Mouse (Mus musculus) spleen, adult 2 months (tissue): Measurements from ENCODE around the gene Gpc6. TPM values are rescaled to one million over a fixed set of nuclear protein-coding genes. Genes with fewer than 3 reads are reported as not detected.

Experiments used
- DNase-seq, 2 experiments: peaks; one replicate each; pipeline versions ENCODE4 v3.0.0 to v3.0.0-alpha.2; 2012 to 2021; ENCODE audit warnings: low spot score in 2 of 2, low read depth in 1 of 2
- H3K27ac ChIP-seq: fragments of 200-500 bp; 2 replicates; pipeline ENCODE4 v1.5.1; 2012; ENCODE audit warnings: low read length, inconsistent platforms; ENCODE audit not compliant: insufficient read depth
- H3K27me3 ChIP-seq: fragments of 200-500 bp; 2 replicates; pipeline ENCODE4 v1.6.1; 2012; ENCODE audit warnings: mild to moderate bottlenecking, moderate library complexity, low read length, inconsistent platforms; ENCODE audit not compliant: control insufficient read depth, insufficient read depth
- H3K36me3 ChIP-seq: fragments of 200-500 bp; 2 replicates; pipeline ENCODE4 v1.6.1; 2012; ENCODE audit warnings: mild to moderate bottlenecking, low read length, inconsistent platforms; ENCODE audit not compliant: control insufficient read depth, insufficient read depth
- H3K4me1 ChIP-seq: fragments of 200-500 bp; 2 replicates; pipeline ENCODE4 v1.6.1; 2011; ENCODE audit warnings: inconsistent platforms; ENCODE audit not compliant: control insufficient read depth, insufficient read depth, insufficient read length
- H3K4me3 ChIP-seq: fragments of 200-500 bp; 2 replicates; pipeline ENCODE4 v1.5.1; 2011; ENCODE audit warnings: mild to moderate bottlenecking, inconsistent platforms; ENCODE audit not compliant: insufficient read depth, insufficient read length; ENCODE audit errors: extremely low read depth
- CTCF ChIP-seq: fragments of 200-500 bp; IDR thresholded peaks from 2 replicates; pipeline ENCODE4 v1.5.1; 2011; ENCODE audit warnings: mild to moderate bottlenecking, inconsistent platforms; ENCODE audit not compliant: insufficient read depth, insufficient read length, insufficient replicate concordance; ENCODE audit errors: extremely low read depth
- POLR2A ChIP-seq: fragments of 200-500 bp; IDR thresholded peaks from 2 replicates; pipeline ENCODE4 v1.6.1; 2011; ENCODE audit warnings: low read depth, low read length, inconsistent platforms
- WGBS: fragments of 180-500 bp; shearing (Covaris S2); methylation state at CpG from one replicate; pipeline ENCODE4 v1.1.7; 2018; 5-methylcytosine and 5-hydroxymethylcytosine counted together
- polyA plus RNA-seq: library from polyadenylated mRNA; depleted of rRNA; stranded (reverse); fragments of >200 nt; gene quantifications from 2 replicates; pipeline ENCODE4 v1.2.3, GENCODE M21; 2012

Gpc6 gene
- polyA plus RNA-seq, 1 experiment, result 0.67 TPM

DNA sequence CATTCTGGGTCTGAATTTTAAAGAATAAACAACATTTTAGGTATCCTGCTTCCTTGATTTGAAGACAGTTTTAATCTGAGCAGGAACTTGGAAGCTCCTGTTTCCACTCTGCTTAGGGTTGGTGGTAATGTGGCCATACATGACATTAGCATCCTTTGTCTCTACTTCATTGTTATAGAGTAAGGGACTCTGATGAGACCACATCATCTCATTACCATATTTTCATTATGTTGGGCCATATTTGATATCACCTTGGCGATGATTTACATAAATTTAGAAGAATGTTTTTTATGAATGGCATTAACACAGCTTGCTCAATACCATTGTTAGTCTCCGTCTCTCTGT is 436.8 kb downstream of the Gpc6 start:
- H3K27ac ChIP-seq, result no peak overlapping the region
- DNase-seq, result no peak
- H3K4me1 ChIP-seq, result no peaks in the 10 kb centered on the region
- H3K4me3 ChIP-seq, result no peak overlapping the region
- 88% methylated on average over 2 of the region's 2 CpGs for WGBS
- no peaks in the 10 kb centered on the region for H3K27me3 ChIP-seq
- TF ChIP-seq POLR2A (no peak), CTCF (no peak)
- H3K36me3 ChIP-seq, result no peaks in the 10 kb centered on the region

DNA sequence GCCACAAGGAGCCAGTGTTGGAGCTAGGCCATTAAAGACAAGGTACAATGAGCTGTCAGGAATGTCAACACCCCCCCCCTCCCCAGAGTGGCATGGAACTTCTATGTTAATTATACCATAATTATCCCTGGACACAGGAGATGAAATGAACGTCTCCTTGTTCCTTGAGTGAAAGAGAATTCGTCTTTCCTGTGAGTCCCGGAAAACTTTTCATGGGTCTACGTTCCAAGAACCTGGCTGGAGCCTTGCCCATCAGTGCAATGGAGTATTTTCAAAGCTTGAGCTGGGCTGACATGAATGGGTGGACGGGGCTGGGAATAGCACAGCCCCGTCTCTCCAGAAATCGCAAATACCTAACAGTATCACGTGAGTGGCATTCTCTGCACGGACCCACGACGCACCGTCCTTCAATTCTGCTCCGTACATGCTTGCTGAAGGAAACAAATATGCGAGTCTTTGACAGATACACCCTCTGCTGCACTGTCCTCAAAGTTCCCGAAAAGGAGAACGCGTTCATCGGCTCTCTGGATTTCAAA is 444.3 kb downstream of the Gpc6 start:
- Histone ChIP-seq H3K4me3 (no peak overlapping the region), H3K36me3 (no peaks in the 10 kb centered on the region), H3K27me3 (no peaks in the 10 kb centered on the region; the same call in 1 of the 2 replicates), H3K4me1 (no peaks in the 10 kb centered on the region), H3K27ac (no peak overlapping the region)
- 90% methylated on average over 18 of the region's 18 CpGs for WGBS
- DNase-seq, result no peak
- TF ChIP-seq POLR2A (no peak), CTCF (no peak)

GRCm38 (mm10) chr14:117376822-117377376 is 451.8 kb downstream of the Gpc6 start:
- H3K27me3 ChIP-seq, result no peaks in the 10 kb centered on the region
- no peaks in the 10 kb centered on the region for H3K36me3 ChIP-seq
- no peak for DNase-seq
- 81% methylated on average over 4 of the region's 4 CpGs for WGBS
- H3K4me3 ChIP-seq, result no peak overlapping the region
- TF ChIP-seq POLR2A, result no peak
- TF ChIP-seq CTCF, result no peak
- no peak overlapping the region for H3K27ac ChIP-seq
- H3K4me1 ChIP-seq, result no peaks in the 10 kb centered on the region

DNA sequence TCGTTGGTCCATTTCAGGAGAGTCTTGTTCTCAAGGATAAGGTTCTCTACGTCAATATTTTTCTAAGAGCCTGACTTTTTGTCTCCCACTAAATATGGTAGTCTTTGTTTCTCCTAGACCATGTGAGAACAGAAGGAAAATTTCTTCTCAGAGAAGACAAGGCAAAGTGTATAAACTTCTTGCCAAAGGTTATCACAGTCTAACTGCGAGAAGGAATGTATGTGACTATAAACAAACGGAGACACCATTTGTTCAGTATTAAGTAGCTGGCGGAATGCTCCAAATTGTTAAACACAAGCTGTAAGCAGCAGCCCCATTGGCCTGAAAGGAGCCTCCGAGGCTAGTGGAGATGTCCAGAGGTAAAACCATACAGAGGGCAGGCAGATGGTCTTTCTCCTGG is 454.9 kb downstream of the Gpc6 start:
- DNase-seq, result no peak
- TF ChIP-seq POLR2A (no peak), CTCF (no peak)
- whole genome bisulfite sequencing, result 78% methylated on average over 6 of the region's 6 CpGs

DNA sequence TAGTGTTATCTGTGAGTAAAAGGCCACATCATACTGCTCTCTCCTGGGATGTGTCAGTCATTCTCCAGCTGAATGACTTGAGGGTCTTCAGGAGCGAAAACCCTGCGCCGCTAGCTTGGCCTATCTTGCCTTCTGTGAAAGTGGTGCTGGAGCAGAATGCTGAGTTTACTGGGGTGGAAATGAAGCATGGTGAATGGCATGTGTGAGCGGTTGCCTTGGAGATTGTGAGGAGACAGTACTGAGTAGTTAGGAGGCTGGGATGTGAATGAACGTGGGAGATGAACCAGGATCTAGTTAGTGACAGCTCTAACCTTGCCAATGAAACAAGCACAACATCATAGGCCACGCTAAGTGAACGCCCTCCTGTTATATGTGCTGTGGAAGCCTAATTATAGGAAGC is 458.1 kb downstream of the Gpc6 start:
- WGBS, result 93% methylated on average over 7 of the region's 7 CpGs
- no peak overlapping the region for H3K4me3 ChIP-seq
- TF ChIP-seq POLR2A (no peak), CTCF (no peak)
- H3K36me3 ChIP-seq, result no peaks in the 10 kb centered on the region
- no peaks in the 10 kb centered on the region for H3K4me1 ChIP-seq
- H3K27ac ChIP-seq, result no peak overlapping the region
- no peaks in the 10 kb centered on the region for H3K27me3 ChIP-seq
- DNase-seq, result no peak

More for the DNA sequence above, 454.9 kb downstream of the Gpc6 start:
- no peaks in the 10 kb centered on the region for H3K36me3 ChIP-seq
- no peak overlapping the region for H3K27ac ChIP-seq
- no peaks in the 10 kb centered on the region for H3K4me1 ChIP-seq
- H3K4me3 ChIP-seq, result no peak overlapping the region
- H3K27me3 ChIP-seq, result no peaks in the 10 kb centered on the region

- Histone ChIP-seq H3K27me3 (no peaks in the 10 kb centered on the region), H3K4me1 (no peaks in the 10 kb centered on the region), H3K27ac (no peak overlapping the region), H3K4me3 (no peak overlapping the region), H3K36me3 (no peaks in the 10 kb centered on the region)
- DNase-seq, result no peak
- 75% methylated on average over 8 of the region's 8 CpGs for WGBS
- TF ChIP-seq POLR2A, result no peak
- no peak for TF ChIP-seq CTCF
Measured at GRCm38 (mm10) chr14:117384096-117384770, 459.1 kb downstream of the Gpc6 start.

DNA sequence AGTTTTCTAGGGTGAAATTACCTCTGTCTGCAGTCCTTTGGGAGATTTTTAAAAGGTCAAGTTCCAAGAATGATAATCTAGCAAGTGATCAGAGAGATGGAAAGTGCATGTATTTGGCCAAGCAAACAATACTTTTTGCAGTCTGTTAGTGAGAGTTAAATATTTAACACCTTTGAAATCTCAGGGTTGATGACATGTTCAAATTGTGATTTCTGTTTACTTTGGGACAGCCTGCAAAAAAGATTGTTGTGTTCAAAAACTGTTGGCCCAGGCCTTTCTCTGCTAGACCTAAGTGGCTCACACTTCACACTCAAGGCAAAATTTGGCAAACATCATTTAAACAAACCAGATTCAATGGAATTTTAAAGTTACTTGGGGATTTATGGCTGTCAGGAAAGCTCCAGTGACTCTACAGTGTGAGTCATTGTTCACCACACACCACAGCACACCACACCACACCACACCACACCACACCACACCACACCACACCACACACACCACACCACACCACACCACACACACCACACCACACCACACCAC is 460.7 kb downstream of the Gpc6 start:
- Histone ChIP-seq H3K36me3 (no peaks in the 10 kb centered on the region), H3K27ac (no peak overlapping the region), H3K4me1 (no peaks in the 10 kb centered on the region), H3K4me3 (no peak overlapping the region), H3K27me3 (no peaks in the 10 kb centered on the region)
- DNase-seq, result no peak
- TF ChIP-seq CTCF, result no peak
- TF ChIP-seq POLR2A, result no peak
